Mouse (Mus musculus): ENCODE measurements around the gene Olfr878. TPM values are rescaled to one million over a fixed set of nuclear protein-coding genes. Genes with fewer than 3 reads are reported as not detected.

Gene Olfr878
- polyA plus RNA-seq, 1 experiment from 2014 or later: not detected

- H3K9ac ChIP-seq: no peak overlapping the region
- no peaks in the 10 kb centered on the region for H3K9me3 ChIP-seq
- no peak overlapping the region for H3K4me2 ChIP-seq
- H3K27me3 ChIP-seq: no peaks in the 10 kb centered on the region
- H3K4me3 ChIP-seq: no peak overlapping the region
- no peaks in the 10 kb centered on the region for H3K4me1 ChIP-seq
- ATAC-seq (ENCODE audit: borderline replicate concordance, extremely low read depth, low FRiP score, low TSS enrichment): no peak
- H3K27ac ChIP-seq: no peak overlapping the region
- H3K36me3 ChIP-seq: no peaks in the 10 kb centered on the region
Measured at GRCm38 (mm10) chr9:37934146-37934545, 16.5 kb downstream of the Olfr878 start.

DNA sequence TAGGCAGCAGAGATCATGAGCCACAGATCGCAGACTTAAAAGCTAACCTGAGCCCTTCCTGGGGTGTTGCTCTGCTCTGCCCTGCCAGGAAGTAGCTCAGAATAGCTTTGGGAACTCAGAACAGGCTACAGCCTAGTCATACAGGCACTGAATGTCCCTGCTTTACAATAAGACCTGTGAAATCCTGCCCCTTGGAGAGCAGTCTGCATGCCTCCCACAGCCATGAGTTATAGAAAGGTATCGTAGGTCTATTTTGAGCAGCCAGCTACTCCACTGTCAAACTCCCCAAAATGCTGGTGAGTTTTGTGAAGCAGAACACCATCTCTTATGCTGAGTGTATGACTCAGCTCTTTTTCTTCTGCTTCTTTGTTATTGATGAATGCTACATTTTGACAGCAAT lies 23.5 kb downstream of the Olfr878 start:
- H3K9me3 ChIP-seq: no peaks in the 10 kb centered on the region
- H3K9ac ChIP-seq: no peak overlapping the region
- WGBS: 90% methylated on average over 2 of the region's 2 CpGs
- no peak overlapping the region for H3K4me3 ChIP-seq
- no peaks in the 10 kb centered on the region for H3K36me3 ChIP-seq
- no peaks in the 10 kb centered on the region for H3K4me1 ChIP-seq
- no peak overlapping the region for H3K27ac ChIP-seq
- no peak for ATAC-seq (ENCODE audit: borderline replicate concordance, extremely low read depth, low FRiP score, low TSS enrichment)
- no peaks in the 10 kb centered on the region for H3K27me3 ChIP-seq
- no peak overlapping the region for H3K4me2 ChIP-seq

Other genes with a start within 250 kb of the Olfr878 start
- gene Panx3, start 248.6 kb upstream of the Olfr878 start, polyA plus RNA-seq (2015; fragmentation: Nextera tagmentation; extraction: Ambion mirVana): 0.07 TPM in 1 of 2 replicates, not detected in the other
- not detected in 2 replicates for gene Olfr160, start 201.6 kb upstream of the Olfr878 start, polyA plus RNA-seq (2015; fragmentation: Nextera tagmentation; extraction: Ambion mirVana)
- gene Olfr874, start 172.7 kb upstream of the Olfr878 start, polyA plus RNA-seq (2015; fragmentation: Nextera tagmentation; extraction: Ambion mirVana): not detected in 2 replicates
- gene Olfr875, start 146.0 kb upstream of the Olfr878 start, polyA plus RNA-seq (2015; fragmentation: Nextera tagmentation; extraction: Ambion mirVana): not detected in 2 replicates
- gene Olfr876, start 114.8 kb upstream of the Olfr878 start, polyA plus RNA-seq (2015; fragmentation: Nextera tagmentation; extraction: Ambion mirVana): not detected in 2 replicates
- gene Olfr877, start 63.6 kb upstream of the Olfr878 start, polyA plus RNA-seq (2015; fragmentation: Nextera tagmentation; extraction: Ambion mirVana): not detected in 2 replicates
- not detected in 2 replicates for gene Olfr145, start 21.1 kb upstream of the Olfr878 start, polyA plus RNA-seq (2015; fragmentation: Nextera tagmentation; extraction: Ambion mirVana)
- not detected in 2 replicates for gene Olfr881, start 74.0 kb downstream of the Olfr878 start, polyA plus RNA-seq (2015; fragmentation: Nextera tagmentation; extraction: Ambion mirVana)
- gene Olfr883, start 108.0 kb downstream of the Olfr878 start, polyA plus RNA-seq (2015; fragmentation: Nextera tagmentation; extraction: Ambion mirVana): not detected in 2 replicates
- not detected in 2 replicates for gene Olfr884, start 128.7 kb downstream of the Olfr878 start, polyA plus RNA-seq (2015; fragmentation: Nextera tagmentation; extraction: Ambion mirVana)
- gene Olfr885, start 143.5 kb downstream of the Olfr878 start, polyA plus RNA-seq (2015; fragmentation: Nextera tagmentation; extraction: Ambion mirVana): not detected in 2 replicates
- gene Olfr887, start 166.2 kb downstream of the Olfr878 start, polyA plus RNA-seq (2015; fragmentation: Nextera tagmentation; extraction: Ambion mirVana): not detected in 2 replicates
- not detected in 2 replicates for gene Olfr888, start 190.3 kb downstream of the Olfr878 start, polyA plus RNA-seq (2015; fragmentation: Nextera tagmentation; extraction: Ambion mirVana)
- 0.05 TPM in 1 of 2 replicates, not detected in the other for gene Olfr889, start 197.4 kb downstream of the Olfr878 start, polyA plus RNA-seq (2015; fragmentation: Nextera tagmentation; extraction: Ambion mirVana)
- gene Olfr890, start 224.7 kb downstream of the Olfr878 start, polyA plus RNA-seq (2015; fragmentation: Nextera tagmentation; extraction: Ambion mirVana): not detected in 2 replicates